Mouse (Mus musculus) testis, postnatal 10 days (tissue): ENCODE results near the gene Micu2.
A peak's percentile ranks its signal among the peaks of the same experiment; 100 is the strongest.

Experiments
- DNase-seq: peaks from one replicate; pipeline ENCODE4 v3.0.0; 2021; ENCODE audit warnings: low spot score

Gene Micu2

GRCm38 (mm10) chr14:57892961-57893360 is 106.1 kb downstream of the Micu2 start:
- no peak for DNase-seq

GRCm38 (mm10) chr14:57890011-57890842 is 108.8 kb downstream of the Micu2 start, which contains the start of gene Zdhhc20:
TSS of gene Zdhhc20 (minus strand) at chr14:57890276.
- peak; percentile 98 for DNase-seq

- DNase-seq = peak; percentile 60
Measured at GRCm38 (mm10) chr14:57889541-57890010, 109.5 kb downstream of the Micu2 start.

DNA sequence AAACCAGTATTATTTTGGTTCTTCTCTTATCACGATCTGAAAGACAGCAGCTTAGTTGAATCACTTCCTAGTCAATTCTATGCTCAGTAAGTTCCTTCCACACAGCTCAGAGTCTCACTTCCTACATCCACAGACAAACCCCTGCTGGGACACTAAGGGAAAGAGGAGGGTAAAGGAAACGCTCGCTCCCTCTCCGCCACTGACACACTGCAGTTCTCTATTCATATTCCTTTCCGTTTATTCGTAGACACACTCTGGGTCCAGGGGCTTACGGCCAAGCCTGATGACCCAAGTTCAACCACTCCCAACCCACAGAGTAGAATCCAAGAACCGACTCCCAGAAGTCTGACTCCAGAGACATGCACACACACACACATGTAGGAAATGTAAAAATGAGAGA is 111.9 kb downstream of the Micu2 start:
- no peak for DNase-seq

DNA sequence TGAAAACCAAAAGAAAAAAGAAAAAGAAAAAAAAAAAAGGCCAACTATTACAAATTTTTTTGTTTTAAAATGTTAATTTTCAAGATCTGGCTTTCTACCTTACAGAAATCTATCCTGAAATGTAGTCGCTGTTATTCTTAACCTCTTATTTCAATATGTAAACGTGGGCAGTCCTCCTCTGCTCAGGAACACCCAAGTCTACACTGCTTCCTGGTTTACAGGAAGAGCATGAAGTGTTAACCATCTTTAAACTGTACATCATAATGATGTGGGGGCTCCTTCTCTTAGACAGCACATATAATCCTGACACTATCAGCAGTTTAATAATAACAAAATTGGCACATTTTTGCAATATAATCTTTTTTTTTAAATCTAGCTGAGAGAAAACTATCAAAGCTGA is 113.0 kb downstream of the Micu2 start:
- DNase-seq = no peak

DNA sequence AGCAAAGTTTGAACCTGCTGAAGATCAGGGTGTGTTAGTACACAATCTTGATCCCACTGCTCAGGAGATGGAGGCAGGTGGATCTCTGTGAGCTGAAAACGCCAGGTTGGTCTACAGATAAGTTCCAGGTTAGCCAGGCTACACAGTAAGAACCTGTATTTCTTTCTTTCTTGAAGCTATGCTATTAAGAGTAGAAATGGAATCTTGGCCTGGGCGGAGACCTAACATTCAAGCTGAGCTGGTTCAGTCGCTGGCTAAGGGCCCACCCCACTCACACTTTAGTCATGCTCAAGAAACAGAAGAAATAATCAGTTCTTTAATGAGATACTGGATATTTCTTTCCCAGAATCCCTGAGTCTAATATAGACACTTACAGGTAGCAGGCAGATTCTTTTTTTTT is 115.7 kb downstream of the Micu2 start:
- DNase-seq = no peak

DNA sequence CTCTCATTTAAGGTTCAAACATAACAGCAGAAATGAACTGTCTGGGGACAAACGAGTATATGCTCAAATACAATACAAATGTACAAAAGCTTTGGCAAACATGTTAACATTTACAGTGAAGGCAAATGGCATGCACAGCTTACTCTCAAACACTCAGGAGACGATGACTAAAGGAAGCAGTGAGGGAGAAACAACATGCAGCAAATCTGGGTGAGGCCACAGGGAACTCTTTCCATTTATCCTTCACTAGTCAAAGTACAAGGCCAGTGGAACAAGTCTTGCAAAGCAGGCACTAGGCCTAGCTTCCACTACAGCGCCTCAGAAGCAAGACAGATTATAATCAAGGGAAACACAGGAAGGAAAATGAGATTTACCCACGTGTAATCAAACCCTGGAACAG is 116.3 kb downstream of the Micu2 start:
- DNase-seq = no peak

GRCm38 (mm10) chr14:57881793-57882192 is 117.3 kb downstream of the Micu2 start:
- peak; percentile 66 for DNase-seq

DNA sequence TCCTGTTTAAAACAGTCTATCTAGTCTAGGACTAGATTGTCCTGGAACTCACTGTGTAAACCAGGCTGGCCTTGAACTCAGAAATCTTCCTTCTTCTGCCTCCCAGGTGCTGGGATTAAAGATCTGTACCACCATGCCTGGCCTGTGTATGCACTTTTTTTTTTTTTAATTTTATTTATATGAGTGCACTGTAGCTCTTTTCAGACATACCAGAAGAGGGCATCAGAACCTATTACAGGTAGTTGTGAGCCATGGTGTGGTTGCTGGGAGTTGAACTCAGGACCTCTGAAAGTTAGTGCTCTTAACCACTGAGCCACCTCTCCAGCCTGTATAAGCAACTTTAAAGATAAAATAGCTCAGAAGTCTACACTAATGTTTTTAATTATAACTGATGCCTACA is 118.0 kb downstream of the Micu2 start:
- no peak for DNase-seq

- no peak for DNase-seq
Measured at GRCm38 (mm10) chr14:57877921-57878320, 121.1 kb downstream of the Micu2 start.

DNA sequence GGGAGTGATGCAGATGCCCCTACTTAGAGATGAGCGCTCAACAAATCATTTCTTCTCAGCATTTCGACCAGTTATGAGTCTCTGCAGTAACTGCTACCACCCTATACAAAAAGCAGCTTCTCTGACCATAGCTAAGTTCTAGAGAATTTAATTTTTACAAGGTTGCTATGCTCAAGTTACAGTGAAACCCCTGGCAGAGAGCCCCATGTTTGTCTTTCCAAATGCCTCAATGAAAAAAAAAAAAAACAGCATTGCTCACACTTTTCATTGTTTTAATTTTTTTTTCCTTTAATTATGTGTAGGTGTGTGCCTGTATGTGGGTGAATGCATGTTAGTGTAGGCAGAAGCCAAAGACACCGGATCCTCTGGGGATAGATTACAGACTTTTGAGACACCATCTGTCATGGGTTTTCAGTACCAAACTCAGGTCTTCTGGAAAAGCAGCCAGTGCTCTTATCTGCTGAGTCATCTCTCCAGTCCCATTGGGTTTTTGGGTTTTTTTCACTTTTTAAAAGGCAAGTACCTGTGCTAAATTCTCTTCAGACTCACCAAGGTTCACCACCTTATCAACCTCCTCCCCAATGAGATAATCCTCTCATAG is 132.3 kb downstream of the Micu2 start:
- no peak for DNase-seq
